Mouse (Mus musculus): ENCODE measurements at regions not wholly inside any gene's neighbourhood (a gene's known extent, or its start where the extent isn't known, plus 50 kb on each side); places are given as distances from the start of the nearest gene placed in this dataset.

DNA sequence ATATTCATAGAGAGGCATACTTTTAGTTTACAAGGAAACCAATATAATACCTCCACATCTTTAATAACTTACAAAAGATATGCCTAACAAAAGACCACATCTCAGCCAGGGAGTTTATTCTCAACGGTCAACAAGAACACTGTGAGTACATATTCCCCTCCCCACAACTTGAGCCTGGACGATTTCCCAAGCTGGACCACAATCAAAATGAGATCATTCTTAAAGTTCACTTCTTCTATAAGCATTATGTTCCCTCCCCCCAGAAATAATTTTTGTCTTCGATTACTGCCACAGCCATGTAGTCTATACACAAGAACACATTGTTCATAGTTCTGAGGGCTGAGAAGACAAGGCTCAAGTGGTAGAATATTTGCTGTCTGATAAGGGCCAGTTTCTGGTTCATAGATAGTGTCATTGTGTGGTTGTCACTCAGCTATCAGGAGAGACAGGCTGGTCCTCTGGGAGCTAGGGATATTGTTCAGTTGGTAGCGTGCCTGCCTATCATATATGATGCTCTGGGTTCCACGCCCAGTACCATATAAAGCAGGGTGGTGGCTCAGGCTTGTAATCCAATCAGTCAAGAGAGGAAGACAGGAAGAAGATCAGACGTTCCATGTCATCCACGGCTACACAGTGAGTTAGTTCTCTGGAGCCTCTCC, 153.9 kb downstream of the Mreg start:
- no peak for DNase-seq (ENCODE audit: extremely low spot score in 1 of 2, low spot score in 2 of 2)
- intact Hi-C loops (cut with DNase I): no loop called here

GRCm38 (mm10) chr1:72054541-72054940, 157.6 kb downstream of the Mreg start:
- no peak for DNase-seq (ENCODE audit: extremely low spot score in 1 of 2, low spot score in 2 of 2)
- intact Hi-C loops (cut with DNase I): no loop called here

- intact Hi-C loops (cut with DNase I): no loop called here
- DNase-seq (ENCODE audit: extremely low spot score in 1 of 2, low spot score in 2 of 2): no peak
Measured at GRCm38 (mm10) chr1:72050858-72051257, 161.2 kb downstream of the Mreg start.

DNA sequence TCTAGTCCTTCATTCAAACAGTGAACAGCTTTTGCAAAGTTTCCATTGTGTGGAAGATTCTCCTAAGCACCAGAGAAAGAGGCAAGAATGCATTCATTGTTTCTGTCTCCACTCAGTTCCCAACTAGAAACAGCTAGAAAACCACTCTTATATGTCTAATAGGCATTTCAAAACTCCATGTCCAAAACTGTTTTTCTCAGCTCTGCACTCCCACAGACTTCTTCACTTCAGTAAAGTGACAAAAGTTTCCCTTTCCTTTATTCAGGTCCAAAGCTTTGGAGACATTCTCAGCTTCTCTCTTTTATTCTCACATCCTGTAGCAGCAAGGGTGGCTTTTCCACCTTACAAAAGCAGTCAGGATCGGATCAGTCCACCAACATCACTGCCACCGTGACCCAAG, 166.0 kb downstream of the Mreg start:
- intact Hi-C loops (cut with DNase I): no loop called here

DNA sequence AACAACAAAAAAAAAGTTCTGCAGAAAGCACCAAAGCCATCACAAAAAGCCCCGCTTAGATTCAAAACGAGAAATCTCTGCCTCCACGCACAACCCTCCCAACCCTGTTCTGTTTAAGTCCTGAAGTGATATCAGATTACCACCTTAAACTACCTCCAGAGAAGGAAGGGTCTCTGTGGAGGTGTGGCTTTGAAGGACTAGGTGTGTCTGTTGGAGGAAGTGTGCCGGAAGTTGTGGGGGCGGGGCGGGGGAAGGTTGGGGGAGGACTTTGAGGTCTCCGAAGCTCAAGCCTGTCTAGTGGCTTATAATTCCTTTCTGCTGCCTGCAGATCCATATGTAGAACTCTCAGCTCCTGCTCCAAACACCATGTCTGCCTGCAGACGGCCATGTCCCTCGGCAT, 173.6 kb downstream of the Mreg start:
- no peak for DNase-seq (ENCODE audit: extremely low spot score in 1 of 2, low spot score in 2 of 2)
- intact Hi-C loops (cut with DNase I): no loop called here

More for the DNA sequence above, 166.0 kb downstream of the Mreg start:
- no peak for DNase-seq (ENCODE audit: extremely low spot score in 1 of 2, low spot score in 2 of 2)

DNA sequence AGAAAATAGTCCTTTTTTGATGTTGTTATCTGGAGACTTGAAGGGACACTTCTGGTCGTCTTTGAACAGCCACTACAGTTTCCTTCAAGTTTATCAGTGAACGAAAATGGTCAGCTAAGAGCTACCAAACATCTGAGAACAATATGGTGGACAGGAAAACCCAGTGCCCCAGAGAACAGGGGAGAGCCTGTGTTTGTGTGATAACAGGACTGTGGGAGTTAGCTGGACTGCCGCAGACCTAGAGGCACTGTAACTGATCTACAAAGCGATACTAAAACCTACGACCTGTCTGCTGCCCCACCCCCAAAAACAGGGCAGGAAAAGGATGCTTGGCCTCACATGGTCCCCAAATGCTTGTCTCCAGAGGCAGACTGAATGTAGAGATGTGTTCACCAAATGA, 175.5 kb downstream of the Mreg start:
- intact Hi-C loops (cut with DNase I): no loop called here
- no peak for DNase-seq (ENCODE audit: extremely low spot score in 1 of 2, low spot score in 2 of 2)

DNA sequence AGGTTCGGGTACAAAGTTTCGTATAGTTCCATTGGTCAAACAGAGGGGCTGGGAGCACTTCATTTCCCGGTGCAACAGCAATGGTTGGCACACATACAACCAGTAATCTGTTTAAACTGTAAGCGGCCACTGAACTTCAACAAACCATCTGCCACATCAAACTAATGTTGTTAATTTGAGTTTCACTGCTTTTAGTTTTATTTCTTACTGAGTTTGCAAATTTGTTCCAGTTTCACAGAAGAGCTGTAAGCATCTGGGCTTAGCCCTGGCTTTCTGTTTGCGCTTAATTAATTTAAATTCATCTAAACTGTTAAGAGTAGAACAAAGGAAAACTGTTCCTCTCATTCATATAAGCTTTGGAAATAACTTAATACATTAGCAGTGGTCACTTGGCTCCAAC, 176.0 kb downstream of the Mreg start:
- DNase-seq (ENCODE audit: extremely low spot score in 1 of 2, low spot score in 2 of 2): no peak
- intact Hi-C loops (cut with DNase I): no loop called here

- intact Hi-C loops (cut with DNase I): no loop called here
- DNase-seq (ENCODE audit: extremely low spot score in 1 of 2, low spot score in 2 of 2): no peak
Measured at GRCm38 (mm10) chr1:72033941-72034340, 178.2 kb downstream of the Mreg start.

- intact Hi-C loops (cut with DNase I): no loop called here
- DNase-seq (ENCODE audit: extremely low spot score in 1 of 2, low spot score in 2 of 2): no peak
Measured at GRCm38 (mm10) chr1:72032214-72032613, 179.9 kb downstream of the Mreg start.

DNA sequence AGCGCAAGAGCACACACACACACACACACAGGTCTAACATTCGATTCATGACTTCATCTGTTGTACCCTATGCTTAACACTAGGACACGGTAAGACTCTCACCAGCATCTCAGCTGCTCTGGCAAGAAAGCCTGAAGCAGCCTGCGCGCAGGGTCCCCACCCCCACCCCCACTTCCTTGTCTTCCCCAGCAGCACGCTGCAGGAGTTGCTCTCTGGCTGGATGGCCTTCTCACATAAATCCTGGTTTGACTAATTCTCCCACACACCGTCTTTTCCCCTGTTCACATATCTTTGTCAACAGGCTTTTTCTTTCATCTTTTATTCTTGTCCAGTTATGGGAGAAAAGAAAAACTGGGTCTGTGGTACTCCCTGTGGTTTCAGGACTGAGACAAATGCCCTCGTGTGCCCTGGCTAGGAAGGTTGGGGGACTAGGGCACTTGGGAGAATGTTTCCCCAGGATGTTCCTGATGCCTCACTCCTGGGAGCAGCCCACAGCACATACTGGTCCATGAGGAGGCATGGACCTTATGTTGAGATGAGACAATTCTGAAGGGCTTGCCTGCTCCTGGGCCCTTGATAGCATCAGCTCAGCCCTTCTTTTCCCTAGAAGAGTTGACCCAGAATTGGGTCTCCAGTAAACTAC, 181.2 kb downstream of the Mreg start:
- no peak for DNase-seq (ENCODE audit: extremely low spot score in 1 of 2, low spot score in 2 of 2)
- intact Hi-C loops (cut with DNase I): no loop called here

DNA sequence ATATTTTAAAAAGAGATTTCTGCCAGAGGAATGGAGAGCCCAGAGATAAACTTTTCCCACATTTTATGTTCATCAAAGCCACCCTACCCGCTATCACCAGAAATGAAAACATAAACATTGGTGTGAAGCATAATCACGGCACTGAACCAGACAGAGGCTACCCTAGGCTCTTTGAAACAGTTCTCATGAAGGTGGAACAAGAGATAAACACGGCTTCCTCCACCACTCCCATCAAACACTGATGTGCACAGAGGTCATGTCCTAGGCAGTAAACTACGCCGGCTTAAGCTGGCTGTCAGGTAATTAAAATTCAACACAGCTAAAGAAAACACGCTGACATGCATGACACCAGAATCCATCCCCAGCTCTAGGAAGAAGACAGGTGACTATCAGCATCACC, 182.5 kb downstream of the Mreg start:
- intact Hi-C loops (cut with DNase I): no loop called here
- no peak for DNase-seq (ENCODE audit: extremely low spot score in 1 of 2, low spot score in 2 of 2)

GRCm38 (mm10) chr1:72026861-72027260, 185.2 kb downstream of the Mreg start:
- DNase-seq (ENCODE audit: extremely low spot score in 1 of 2, low spot score in 2 of 2): no peak
- intact Hi-C loops (cut with DNase I): no loop called here

- intact Hi-C loops (cut with DNase I): no loop called here
- DNase-seq (ENCODE audit: extremely low spot score in 1 of 2, low spot score in 2 of 2): no peak
Measured at GRCm38 (mm10) chr1:72022631-72023030, 189.5 kb downstream of the Mreg start.

GRCm38 (mm10) chr1:72018479-72019222, 193.5 kb downstream of the Mreg start:
- DNase-seq (ENCODE audit: extremely low spot score in 1 of 2, low spot score in 2 of 2): no peak
- intact Hi-C loops (cut with DNase I): no loop called here

- intact Hi-C loops (cut with DNase I): no loop called here
- no peak for DNase-seq (ENCODE audit: extremely low spot score in 1 of 2, low spot score in 2 of 2)
Measured at GRCm38 (mm10) chr1:72017814-72018478, 194.2 kb downstream of the Mreg start.

- DNase-seq (ENCODE audit: extremely low spot score in 1 of 2, low spot score in 2 of 2): no peak
- intact Hi-C loops (cut with DNase I): no loop called here
Measured at GRCm38 (mm10) chr1:72015471-72015870, 196.6 kb downstream of the Mreg start.

DNA sequence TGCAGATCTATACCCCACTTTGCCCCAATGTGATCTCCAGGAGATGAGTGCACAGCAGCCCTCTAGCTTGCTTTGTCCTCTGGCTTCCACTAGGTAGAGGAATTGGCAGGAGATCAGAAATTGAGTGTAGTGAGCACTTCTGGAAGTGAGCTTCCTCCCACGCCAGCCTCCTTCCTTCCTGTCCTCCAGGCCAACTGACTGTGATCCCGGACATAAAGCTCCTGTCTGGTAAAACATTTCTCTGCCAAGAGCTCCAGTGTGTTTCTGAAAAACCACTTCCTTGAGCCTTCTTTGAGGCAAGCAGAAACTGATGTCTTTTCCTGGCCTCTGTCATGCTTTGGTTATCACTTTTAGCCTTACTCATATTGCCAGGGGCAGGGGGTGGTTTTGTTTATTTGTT, 197.5 kb downstream of the Mreg start:
- DNase-seq (ENCODE audit: extremely low spot score in 1 of 2, low spot score in 2 of 2): peak in 1 of 2 experiments; percentile 54
- intact Hi-C loops (cut with DNase I): no loop called here

DNA sequence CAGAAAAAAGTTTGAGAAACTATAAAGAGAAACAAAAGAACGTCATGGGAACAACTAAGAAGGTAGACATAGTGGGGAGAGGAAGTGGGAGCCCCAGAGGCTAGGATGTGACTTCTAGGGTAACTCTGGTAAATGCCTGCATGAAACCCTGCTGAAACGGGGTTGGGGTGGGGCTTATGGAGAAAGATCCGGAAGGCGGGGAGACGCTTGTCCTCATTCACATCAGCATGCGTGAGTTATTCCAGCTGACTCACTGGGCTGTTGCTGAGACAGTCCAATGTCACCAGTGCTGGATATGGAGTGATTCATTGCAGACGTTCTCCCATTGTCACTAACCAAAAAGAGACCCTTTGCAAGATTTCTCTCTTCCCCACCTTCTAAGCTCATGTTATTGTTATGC, 198.2 kb downstream of the Mreg start:
- intact Hi-C loops (cut with DNase I): no loop called here
- no peak for DNase-seq (ENCODE audit: extremely low spot score in 1 of 2, low spot score in 2 of 2)

DNA sequence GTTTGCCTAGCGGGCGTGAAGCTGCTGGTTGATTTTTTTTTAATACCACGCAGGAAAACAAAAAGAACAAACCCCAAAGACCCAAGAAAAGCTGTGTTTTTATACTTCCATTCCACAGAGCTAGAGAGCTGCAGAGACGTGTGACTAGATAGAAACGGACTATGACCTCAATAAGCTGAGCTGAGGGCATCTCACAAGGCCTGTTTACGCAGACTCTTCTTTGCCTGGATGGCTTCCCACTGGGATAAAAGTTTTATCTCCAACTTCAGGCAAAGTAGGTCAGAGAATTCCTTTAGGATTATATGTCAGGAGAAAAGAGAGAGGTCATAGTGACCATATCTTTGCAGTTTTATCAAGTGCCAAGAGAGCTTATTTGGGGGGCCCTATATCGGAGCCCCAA, 199.4 kb downstream of the Mreg start:
- no peak for DNase-seq (ENCODE audit: extremely low spot score in 1 of 2, low spot score in 2 of 2)
- intact Hi-C loops (cut with DNase I): no loop called here
